Mouse (Mus musculus) naive thymus-derived CD4-positive, alpha-beta T cell, adult 2 months (primary cell): ENCODE measurements around the gene Sertad1.

ENCODE experiments used
- DNase-seq: peaks from one replicate; pipeline ENCODE4 v3.0.0-alpha.2; 2011; ENCODE audit warnings: low read depth

The Sertad1 gene

DNA sequence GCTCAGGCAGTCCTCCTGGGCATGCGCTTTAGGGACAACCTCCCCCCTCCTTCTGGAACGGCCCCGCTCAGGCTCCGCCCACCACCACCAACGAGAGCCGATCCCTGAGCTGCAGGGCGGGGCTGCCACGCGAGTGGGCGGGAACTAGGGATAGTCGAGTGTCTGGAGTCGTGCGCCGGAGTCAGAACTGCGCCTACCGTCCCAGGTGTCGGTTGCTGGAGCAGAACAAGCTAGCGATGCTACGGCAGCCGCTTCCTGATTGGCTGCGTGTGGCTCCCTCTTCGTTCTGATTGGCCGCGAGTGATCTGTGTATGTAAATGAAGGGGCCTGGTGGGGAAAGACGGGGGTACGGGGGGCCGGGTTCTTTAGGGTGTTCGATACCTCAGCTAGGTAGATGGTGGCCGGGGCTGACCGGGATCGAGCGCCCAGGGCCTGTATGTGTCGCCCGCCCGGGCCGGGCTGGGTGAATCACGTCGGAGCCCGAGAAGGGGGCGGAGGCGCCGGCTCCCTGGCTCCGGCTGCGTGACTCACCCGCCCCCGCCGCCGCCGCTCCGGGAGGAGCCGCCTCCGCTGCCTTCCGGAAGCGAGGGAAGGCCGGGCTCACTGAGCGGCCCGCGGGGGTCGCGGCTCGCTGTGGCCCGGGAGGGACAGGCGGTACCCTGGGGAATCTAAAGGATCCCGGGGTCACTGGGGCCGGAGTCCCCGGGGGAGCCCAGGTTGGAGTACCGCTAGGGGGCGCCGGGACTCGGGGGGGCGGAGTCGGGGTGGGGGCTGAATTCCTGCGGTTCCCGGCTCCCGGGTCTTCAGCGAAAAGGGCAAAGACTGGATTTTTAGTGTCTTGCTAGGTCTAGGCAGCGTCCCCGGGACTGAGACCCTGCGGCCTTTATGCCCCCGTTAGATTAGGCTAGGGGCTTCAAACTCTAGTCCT lies at the start of gene Sertad1:
Gene Sertad1, plus strand, starts transcription at position 141 of the 928 bp plus-strand sequence.
- DNase-seq = peak; percentile 100

DNA sequence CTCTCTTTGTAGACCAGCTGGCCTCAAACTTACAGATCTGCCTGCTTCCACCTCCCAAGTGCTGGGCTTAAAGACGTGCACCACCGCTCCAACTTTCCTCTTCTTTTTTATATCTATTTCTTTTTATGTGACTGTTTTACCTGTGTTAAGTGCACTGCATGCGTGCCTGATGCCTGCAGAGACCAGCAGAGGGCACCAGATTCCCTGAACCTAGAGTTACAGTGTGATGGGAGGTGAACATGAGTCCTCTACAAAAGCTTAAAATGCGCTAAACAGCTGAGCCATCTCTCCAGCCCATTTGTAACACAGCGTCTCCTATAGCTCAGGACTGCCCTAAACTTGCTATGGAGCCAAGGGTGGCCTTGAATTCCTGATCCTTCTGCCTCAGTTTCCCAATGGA lies 49.2 kb upstream of the Sertad1 start:
- DNase-seq = peak; percentile 77

DNA sequence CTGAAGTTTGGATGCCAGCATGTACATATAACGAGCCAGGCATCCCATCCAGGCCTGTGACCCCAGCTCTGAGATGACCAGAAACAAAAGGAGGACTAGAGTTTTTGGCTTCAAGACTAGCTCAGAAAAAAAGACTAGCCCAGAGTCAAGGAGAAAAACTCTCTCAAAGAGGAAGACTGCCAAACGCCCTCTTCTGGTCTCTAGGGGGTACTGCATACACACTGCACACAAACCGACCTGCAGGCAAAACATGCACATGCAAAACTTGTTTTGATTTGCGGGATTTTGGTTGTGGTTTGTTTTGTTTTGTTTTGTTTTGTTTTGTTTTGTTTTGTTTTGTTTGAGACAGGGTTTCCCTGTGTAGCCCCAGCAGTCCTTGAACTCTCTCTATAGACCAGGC lies 46.7 kb upstream of the Sertad1 start:
- peak; percentile 31 for DNase-seq

DNA sequence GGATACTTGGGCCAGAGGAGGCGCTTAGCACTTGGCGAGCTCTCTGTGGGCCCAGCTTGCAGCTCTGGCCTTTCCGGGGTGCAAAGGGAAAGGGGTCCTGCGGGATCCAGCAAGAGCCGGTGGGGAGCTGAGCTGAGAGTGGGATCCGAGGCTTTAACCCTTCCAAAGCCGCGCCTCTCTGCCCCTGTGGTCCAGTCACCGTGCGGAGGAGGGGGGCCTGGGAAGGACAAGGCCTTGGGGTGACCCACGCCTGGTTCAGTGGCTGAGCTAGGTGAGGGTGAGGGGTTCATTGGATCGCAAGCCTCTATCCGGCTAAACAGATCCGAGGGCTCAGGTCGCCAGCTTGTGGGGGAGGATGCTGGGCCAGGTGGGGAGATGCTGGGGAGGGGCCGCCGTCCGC lies 40.7 kb upstream of the Sertad1 start:
- DNase-seq = no peak

DNA sequence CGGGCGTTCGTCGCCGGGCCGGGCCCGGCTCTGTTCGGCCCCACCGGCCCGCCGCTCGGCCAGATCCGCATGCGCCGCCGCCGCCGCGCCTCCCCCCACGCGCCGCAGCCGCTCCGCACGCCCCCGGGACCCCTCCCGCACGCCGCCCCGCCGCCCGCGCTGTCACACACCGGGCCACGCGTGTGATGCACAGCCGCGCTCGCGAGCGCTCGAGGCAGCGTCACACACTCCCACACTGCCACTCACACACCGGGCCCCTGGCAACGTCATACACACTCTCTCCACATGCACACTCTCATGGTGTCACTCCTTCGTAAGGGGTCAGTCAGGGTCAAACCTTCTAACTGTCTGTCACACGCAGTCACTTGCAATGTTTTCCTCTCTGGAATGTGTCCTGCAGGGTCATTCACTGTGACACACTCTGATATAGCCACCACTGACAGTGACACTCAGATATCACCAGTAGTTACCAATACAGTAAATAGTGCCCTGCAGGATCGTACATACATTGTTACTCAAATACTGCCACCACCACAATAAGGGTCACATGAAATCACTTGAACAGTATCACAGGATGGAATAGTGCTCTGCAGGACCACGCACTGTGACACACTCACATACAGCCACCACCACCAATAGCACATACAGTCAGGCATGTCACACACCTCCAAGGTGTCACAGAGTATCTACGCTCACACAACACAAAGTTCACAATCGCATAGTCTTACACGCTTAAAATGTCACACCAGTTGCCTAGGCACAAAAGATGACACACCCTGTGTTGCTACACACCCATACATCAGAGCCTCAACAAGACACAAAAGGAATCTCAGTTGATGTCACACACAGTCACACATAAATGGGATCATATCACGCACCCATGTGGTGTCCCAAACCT lies 39.9 kb upstream of the Sertad1 start:
- DNase-seq = peak; percentile 62

DNA sequence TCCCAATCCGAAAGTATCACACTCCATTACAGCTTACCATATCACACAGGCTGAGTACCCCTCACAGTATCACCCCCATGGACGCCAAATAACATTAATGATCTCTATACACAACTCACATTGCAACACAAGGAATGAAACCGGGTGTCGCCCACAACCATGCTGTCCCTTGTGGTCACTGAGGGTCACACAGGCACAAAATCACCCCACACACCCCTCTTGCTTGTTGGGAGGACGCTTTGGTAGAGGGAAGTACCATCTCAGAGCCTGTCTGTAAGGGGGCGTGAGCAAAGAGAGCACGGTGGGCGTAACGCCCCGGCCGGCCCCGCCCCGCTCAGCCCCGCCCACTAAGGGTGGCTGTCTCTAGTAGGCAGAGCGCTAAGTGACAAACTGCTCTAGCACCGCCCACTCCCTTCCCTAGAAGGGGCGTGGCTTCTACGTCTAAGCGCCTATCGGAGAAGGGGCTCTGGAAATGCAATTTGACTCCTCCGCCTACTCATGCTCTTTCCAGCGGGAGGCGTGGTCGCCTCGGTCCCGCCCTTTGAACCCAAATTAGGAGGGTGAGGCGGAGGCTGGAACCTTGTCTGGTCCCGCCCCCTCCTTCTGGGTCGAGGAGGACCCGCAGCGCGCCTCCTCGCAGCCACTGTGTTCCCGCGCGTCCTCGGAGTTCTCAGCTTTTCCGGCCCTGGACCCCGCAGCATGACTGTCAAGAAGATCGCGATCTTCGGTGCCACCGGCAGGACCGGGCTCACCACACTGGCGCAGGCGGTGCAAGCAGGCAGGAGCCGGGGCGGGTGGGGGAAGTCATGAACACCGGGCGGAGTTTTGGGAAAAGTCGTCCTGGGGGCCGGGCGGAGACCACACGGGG lies 39.1 kb upstream of the Sertad1 start, which contains the start of the genes Sptbn4 and Blvrb:
Gene Sptbn4, minus strand, starts transcription at position 268 of the 868 bp plus-strand sequence.
Gene Blvrb, plus strand, starts transcription at position 560 of the 868 bp plus-strand sequence.
- DNase-seq = peak; percentile 98

DNA sequence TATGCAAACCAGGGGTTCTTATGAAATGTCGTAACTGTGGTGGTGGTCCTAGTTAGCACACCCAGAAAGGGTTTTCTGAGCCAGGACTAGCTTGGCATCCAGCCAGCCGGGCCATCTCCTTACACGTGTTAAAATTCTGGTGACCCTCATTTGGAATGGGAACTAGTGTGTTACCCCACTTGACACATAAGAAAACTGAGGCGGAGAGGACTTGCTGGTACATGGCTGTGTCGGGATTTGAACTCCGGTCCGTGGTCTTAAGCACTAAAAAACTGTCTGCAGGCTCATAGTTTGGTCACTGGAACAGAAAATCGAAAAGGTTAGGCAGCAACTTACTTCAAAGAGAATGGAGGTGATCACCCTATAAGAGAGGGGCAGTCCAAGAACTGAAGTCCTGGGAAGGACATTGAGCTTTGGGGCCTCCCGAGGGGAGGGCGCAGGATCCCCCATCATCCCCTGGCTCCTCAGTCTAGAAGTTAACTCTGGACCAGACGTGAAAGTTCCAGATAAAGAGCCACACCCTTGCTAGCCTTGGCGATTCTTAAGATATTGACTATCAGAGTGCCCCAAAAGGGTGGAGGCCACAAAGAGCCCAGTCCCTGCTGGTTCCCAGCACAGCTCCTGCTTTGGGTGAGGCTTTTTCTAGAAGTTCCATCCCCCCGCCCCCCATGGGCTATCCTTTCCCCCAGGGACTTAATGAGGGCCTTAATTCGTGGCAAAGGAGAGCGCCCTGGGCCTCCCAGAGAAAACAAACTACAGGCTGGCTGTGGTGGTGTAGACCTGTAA lies 38.1 kb upstream of the Sertad1 start:
- DNase-seq = no peak

DNA sequence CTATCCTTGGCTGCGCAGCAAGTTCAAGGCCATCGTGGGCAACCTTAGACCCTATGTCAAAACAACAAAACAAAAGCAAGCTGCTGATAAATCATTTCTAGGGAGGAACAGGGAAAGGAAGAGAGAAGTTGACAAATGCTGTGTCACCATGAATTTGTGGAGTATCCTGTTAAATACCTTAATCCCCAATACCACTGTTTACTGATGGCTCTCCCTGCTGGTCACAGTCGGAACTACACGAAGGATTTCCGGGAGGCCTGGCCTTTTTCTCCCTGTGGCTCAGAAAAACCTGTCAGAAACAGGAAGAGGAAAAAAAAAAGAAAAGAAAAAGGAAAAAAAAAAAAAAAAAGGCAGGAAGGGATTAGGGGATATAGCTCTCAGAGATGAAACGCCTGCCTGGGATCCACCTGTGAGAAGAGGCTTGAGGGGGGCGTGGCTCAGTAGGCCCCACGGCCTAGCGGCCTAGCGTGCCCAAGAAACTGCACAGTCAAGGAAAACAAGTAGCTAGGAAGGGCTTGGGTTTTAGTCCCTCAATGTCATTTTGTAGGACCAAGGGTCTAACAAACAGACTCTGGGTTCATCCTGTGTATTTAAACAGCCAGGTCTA lies 37.4 kb upstream of the Sertad1 start:
- peak; percentile 70 for DNase-seq

DNA sequence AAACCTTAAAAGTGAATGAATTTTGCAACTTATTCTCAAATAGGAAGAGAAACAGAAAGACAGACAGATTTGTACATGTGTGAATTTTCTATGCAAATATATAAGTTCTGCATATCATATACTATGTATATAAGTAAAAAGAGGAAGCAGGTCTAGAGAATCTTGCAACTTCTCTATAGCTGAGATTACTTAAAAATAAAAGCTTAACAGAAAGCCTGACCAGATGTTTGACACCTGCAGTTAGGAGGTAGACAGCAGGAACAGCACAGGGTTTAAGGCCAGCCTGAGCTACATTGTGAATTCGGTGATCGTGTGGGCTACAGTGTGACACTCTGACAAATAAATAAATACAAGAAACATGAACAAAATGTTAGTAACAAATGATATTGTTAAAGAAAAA lies 35.4 kb upstream of the Sertad1 start:
- no peak for DNase-seq

DNA sequence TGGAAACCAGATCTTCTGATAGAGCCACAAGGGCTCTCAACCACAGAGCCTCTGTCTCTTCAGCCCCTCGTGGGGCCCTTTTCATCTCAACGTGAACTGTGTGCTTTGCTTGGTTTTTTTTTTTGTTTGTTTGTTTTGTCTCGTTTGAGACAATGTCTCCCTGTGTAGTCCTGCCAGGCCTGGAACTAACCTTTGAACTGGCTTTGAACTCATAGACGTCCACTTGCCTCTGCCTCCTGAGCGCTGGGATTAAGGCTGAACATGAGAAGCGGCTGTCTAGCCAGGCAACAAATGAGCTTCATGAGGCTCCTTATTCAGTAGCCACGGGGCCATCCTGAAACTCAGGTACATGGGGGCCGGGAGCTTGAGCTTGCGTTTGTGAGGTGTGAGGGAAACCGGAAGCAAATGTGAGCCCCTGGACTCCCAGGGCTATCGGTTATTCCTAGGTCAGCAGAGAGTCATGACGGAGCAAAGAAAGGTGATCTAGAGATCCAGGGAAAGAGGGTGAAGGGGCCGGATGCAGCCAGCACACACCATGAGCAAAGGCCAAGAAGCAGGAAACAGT lies 34.4 kb upstream of the Sertad1 start:
- no peak for DNase-seq

DNA sequence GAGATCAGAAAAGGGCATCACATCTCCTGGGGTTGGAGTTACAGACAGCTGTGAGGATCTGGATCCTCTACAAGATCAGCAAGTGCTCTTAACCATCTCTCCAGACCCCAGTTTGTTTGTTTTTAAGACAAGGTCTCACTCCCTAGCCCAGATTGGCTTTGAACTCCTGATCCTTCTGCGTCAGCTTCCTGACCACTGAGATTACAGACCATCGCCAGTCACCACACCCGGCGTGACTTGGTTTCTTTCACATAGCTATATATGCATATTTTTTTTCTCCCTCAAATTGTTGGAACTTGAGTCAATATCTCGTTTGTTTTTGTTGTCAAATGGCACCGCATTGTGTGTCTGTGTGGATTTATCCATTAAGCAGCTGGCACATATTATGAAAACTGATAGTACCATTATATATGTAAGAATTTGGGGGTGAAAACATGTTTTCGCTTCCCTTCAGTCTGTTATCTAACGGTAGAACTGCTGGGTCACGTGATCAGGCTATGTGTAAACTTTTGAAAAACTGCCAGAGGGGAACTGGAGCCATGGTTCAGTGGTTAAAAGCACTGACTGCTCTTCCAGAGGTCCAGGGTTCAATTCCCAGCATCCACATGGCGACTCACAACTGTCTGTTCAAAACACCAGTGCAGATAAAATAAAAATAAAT lies 32.1 kb upstream of the Sertad1 start:
- no peak for DNase-seq

DNA sequence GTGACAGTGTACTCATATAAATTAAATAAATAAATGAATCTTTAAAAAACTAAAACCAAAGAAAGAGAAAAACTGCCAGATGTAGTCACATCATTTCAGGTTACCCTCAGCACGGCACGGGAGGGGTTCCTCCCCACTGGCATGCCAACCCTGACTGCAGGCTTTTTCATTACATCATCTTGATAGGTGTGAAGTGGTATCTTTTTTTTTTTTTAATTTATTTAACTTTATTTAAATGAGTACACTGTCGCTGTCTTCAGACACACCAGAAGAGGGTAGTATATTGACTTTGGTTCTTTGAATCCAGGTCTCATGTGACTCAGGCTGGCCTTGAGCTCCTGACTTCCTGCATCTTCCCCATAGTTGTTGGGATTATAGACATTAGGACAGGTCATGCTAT lies 31.4 kb upstream of the Sertad1 start:
- DNase-seq = no peak

DNA sequence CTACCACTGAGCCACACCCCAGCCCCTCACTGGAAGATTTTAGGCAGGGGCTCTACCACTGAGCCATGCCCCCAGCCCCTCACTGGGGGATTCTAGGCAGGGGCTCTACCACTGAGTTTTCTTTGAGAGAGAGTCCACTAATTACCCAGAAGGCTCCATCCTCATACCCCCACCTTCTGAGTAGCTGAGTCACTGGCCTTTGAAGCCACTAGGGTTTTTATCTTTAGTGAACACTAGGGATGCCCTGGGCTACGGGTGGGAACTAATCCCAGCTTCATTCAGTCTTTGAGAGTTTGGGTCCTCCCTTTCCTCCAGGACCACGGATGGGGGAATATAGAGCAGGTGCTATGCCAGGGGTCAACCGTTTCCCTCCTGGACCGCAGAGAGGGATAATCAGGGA lies 28.1 kb upstream of the Sertad1 start:
- DNase-seq = no peak

DNA sequence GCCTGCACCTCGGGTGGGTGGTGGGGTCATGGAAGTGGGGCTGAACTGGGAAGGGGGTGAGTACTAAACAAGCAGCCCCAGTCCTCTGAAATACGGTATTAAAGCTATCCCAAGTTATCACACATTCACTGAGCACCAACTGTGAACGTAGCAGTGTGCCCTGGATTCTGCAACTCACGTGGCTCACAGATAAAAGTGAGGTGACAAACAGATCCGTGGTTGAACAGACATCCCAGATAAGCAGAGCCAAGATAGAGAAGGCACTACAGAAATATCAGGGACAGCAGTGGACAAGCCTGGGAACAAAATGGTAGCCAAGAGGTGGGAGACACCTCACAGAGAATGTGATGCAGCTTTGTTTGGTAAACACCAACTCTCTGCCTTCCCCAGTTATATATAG lies 27.1 kb upstream of the Sertad1 start:
- no peak for DNase-seq

DNA sequence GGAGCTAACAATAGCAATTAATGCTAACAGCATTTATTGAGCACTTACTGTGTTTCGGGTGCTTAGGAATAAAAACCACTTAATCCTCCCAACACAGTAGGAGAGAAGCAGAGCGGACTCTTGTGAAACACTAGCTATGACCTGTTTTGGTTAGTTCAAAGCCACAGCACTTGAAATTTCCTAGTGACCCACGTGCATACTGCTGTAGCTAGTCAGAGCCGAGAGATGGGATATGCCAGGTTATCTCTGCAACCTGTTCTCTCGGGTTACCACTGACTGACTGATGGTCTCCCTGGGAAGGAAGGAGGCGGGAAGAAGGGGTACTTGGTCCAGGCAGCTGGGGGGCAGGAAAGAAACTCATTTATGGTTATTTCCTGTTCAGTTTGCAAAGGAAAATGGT lies 26.2 kb upstream of the Sertad1 start:
- DNase-seq = no peak

DNA sequence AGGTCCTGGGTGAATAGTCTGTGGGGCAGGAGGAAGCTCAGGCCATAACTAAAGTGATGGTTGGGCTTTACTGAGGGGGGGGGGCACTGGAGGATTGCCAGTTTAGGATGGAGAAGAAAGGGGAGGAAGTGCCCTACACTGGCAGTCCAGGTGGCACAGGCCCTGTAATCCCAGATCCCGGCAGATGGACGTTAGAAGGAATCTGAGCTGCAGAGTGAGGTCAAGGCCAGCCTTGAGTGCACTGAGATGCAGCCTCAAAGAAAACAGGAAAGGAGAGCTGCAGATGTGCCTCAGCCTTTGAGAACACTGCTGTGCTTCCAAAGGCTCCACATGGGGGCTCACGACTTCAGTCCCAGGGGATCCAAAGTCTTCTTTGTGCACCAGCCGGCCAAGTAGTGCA lies 19.1 kb upstream of the Sertad1 start:
- no peak for DNase-seq

DNA sequence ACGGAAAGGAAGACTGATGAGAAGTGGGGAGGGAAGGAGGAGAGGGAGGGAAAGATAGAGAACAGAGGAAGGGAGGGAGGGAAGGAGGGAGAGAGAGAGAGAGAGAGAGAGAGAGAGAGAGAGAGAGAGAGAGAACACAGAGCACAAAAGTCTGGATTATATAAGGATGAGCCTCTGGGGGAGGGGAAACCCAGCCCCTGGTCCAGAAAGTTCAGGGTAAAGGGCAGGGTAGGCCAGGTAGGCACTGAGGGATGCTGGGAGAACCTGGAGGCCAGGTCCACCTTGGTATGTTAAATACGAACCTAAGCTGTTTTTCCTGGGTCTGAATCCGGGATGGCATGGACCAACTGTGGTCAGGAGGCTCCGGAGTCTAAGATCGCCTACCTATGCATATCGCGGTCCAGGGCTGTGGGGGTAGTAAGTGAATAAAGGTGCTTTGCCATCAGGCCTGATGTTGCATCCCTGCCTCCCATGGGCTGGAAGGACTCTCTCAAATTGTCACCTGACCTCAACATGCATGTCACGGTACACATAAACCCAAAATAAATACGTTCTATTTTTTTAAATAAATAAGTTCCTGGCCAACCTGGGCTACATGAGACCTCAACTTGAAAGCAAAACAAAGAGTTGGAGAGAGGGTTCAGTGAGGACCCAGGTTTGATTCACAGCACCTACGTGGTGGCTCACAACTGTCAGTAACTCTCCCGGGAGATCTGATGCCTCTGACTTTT lies 15.2 kb upstream of the Sertad1 start:
- no peak for DNase-seq

DNA sequence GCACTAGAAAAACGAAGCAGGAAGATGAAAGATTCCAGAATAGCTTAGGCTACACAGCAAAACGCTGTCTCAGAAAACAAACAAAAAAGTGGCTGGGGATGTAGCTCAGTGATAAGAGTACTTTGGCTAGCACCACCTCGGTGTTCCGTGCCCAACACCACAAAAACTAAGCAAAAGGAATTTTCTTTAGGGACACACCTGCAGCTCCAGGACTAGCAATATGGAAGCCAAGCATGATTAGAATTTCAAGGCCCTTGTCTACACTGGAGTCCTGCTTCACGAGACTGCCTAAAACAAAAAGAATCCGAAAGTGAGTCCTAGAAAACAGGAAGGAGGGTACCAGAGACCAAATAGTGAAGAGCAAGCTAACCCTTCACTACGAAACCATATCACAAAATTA lies 14.1 kb upstream of the Sertad1 start:
- peak; percentile 67 for DNase-seq
